Mouse (Mus musculus) lung, adult 10 weeks (tissue): Measurements from ENCODE around the gene Kif17. TPM values are rescaled to one million over a fixed set of nuclear protein-coding genes. Genes with fewer than 3 reads are reported as not detected.

ENCODE experiments used
- polyA plus RNA-seq: library from polyadenylated mRNA; stranded (reverse); fragments of 350-450 nt; fragmentation: Illumina TruSeq; extraction: RNeasy Lipid Tissue Mini Kit (QIAGEN cat#74804); gene quantifications from one replicate; pipeline ENCODE4 v1.2.3, GENCODE M21; 2014; ENCODE audit warnings: low read depth, low replicate concordance; ENCODE audit not compliant: insufficient read depth

Kif17 gene
- 0.30 TPM for polyA plus RNA-seq

DNA sequence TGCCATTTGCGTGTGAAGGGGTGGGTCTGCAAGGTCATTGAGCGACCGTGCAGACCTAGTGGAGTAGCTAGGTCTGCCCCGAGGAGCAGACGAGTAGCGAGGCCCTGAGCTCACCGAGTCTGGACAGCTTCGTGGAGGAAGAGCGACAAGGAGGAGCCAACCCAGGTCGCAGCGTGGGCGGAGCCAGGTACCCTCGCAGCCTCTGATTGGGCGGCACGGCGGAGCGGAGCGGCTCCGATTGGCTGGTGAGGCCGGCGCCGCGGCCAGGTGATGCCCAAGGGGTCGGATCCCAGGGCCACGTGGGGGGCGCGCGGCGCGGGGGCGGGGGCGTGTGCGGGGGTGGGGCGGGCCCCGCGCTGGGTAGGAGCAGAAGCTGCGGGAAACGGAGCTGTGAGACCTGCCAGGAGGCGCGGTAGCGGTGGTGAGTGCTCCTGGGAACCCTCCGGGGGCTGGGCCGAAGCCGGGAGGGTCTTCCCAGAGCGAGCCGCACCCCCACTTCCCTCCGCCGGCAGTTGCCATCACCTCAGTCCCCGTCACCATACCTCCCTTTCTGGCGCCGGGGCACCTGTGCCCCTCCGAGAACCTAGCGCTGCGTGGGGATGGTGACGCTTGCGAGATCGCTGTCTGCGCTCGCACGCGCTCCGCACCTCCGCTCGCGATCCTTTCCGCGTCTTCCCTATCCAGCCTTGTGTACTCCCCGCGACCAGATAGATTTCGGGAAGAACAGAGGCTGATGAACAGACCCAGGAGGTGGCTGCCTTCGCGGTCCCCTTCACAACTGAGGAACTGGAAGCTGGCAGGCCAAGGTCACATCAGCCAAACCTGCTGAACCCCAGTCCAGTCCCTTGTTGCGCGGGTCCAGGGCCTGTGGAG lies at the start of gene Kif17, which contains the start of gene Sh2d5:
Gene Kif17 (plus strand): TSS at position 348 of the 873 bp plus-strand sequence.
Gene Sh2d5 (plus strand): TSS at position 316 of the 873 bp plus-strand sequence.

DNA sequence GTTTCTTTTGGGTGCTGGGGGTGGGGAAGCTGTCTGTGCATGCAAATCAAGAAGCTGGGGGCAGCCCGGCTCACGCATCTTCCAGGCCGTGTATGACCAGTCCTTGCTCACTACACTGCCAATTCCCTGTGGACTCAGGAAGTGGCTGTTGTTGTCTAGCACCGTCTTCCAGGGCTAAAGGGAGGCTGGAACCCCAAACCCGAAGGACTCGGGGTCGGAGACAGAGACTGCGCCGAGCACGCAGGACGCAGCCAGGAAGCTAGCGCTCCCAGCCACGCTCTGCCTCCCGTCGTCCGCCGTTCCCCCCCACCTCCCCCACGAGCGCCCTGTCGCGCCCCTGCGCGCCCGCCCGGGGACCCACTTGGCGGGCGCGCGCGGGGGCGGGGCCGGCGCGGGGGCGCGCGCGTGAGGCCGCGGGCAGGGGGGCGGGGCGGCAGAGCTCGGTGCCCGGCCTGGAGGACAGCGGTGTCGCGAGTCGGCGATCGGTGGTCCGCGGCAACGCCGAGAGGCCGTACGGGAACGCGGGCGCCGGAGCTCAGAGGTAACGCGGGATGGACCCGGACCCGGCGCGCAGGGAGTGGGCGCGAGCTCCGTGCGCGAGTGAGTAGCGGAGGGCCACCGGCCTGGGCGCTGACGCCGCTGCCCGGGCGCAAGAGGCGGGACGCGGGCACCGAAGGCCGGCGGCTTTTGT lies 33.9 kb upstream of the Kif17 start, which contains the start of gene Hp1bp3:
Gene Hp1bp3 (plus strand): TSS at position 97 of the 691 bp plus-strand sequence.

DNA sequence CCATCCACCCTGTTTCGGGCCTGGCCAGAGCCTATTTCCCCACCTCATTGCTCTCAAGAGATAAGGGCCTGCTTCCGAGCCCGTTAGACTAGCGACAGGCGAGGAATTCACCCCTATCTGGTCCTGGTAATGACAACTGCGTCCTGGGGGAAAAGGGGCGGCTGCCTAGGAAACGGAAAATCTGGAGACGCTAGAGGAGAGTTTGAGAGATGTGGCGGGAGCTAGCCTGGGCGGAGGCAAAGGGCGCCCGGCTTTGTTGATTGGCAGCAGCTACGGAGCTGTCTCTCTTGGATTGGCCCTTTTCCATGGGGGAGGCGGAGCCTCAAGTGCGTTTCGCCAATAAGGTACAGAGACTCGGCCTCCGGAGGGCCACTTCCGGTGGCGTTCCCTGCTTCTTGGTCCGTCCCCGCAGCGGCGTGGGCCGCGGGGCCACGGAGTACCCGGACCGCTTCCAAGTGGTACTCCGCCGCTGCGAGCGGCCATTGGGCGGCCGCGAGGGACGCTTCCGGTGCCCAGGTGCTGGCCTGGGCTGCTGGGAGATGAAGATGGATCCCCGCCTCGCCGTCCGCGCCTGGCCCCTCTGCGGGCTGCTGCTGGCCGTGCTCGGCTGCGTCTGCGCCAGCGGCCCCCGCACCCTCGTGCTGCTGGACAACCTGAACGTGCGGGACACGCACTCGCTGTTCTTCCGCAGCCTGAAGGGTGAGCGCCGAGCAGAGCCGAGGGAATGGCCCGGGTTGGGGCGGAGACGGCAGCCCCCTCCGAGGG lies 54.3 kb downstream of the Kif17 start, which contains the start of gene Ddost:
Gene Ddost (plus strand): TSS at position 391 of the 765 bp plus-strand sequence.

DNA sequence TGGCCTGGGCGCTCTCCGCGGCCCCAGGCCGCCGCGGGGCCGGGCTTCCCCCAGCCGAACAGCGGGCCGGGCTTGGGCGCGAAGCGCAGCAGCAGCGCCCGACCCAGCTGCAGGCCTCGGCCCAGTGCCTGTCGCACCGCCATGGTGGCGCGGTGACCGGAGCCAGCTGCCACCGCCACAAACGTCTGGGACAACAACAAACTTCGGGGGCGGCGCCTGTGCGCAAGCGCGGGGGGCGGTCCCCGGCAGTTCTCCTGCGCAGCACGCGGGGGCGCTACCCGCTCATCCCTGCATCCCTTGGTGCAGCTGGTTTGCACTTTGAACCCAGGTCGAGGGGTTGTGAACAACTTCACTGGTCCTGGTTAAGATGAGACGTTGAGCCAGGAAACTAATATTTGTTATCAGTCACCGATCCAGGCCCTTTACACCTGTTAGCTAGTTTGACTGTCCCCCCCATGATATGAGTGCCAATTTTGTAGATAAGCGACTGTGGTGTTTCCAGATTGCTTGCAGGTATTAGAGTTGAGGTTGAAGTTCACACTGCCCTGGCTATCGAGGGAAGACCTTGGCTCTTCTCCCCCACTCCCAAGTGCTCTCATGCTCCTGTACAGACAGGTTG lies 76.0 kb downstream of the Kif17 start, which contains the start of gene Pink1:
Gene Pink1 (minus strand): TSS at position 231 of the 619 bp plus-strand sequence.

Other genes with a start within 250 kb of the Kif17 start
- gene Hp1bp3, start 34.1 kb upstream of the Kif17 start, polyA plus RNA-seq = 80.4 TPM
- not detected for gene Sh2d5, start within 50 bp of the Kif17 start, polyA plus RNA-seq
- gene Ddost, start 54.3 kb downstream of the Kif17 start, polyA plus RNA-seq = 111 TPM
- gene Pink1, start 75.9 kb downstream of the Kif17 start, polyA plus RNA-seq = 155 TPM
- 5.6 TPM for gene Cda, start 117.6 kb downstream of the Kif17 start, polyA plus RNA-seq
- not detected for gene Fam43b, start 146.1 kb downstream of the Kif17 start, polyA plus RNA-seq
- 10.8 TPM for gene Mul1, start 184.2 kb downstream of the Kif17 start, polyA plus RNA-seq
- 21.5 TPM for gene Camk2n1, start 203.9 kb downstream of the Kif17 start, polyA plus RNA-seq